Mouse (Mus musculus) cortical plate, adult 2 months (tissue): Measurements from ENCODE around the gene Gm20532.

Source experiments
- CTCF ChIP-seq: fragments of 200-500 bp; IDR thresholded peaks from 2 replicates; pipeline ENCODE4 v1.5.1; 2011; ENCODE audit warnings: mild to moderate bottlenecking, control low read depth, low read length; ENCODE audit not compliant: insufficient read depth; ENCODE audit errors: extremely low read depth
- POLR2A ChIP-seq: fragments of 200-500 bp; IDR thresholded peaks from 2 replicates; pipeline ENCODE4 v1.6.1; 2011; ENCODE audit warnings: mild to moderate bottlenecking, low read length, control low read depth; ENCODE audit not compliant: insufficient read depth; ENCODE audit errors: extremely low read depth

GRCm38 (mm10) chr2:26550205-26550604 lies 36.2 kb upstream of the Gm20532 start:
- TF ChIP-seq POLR2A, result no peak
- TF ChIP-seq CTCF, result no peak
